Mouse (Mus musculus) liver, adult 10 weeks (tissue): ENCODE data around the gene Keg1. TPM values are rescaled to one million over a fixed set of nuclear protein-coding genes. Genes with fewer than 3 reads are reported as not detected.

Source experiments
- polyA plus RNA-seq: library from polyadenylated mRNA; stranded (reverse); fragments of 350-450 nt; fragmentation: Illumina TruSeq; extraction: RNeasy Lipid Tissue Mini Kit (QIAGEN cat#74804); gene quantifications from one replicate; pipeline ENCODE4 v1.2.3, GENCODE M21; 2014; ENCODE audit warnings: low read depth, low replicate concordance

Gene Keg1
- polyA plus RNA-seq: 240 TPM

GRCm38 (mm10) chr19:12695590-12695989 is at the start of gene Keg1:
Gene Keg1 (plus strand): TSS chr19:12695786.

GRCm38 (mm10) chr19:12670139-12670538 is 25.4 kb upstream of the Keg1 start, which contains the start of gene Olfr1442:
Gene Olfr1442 (plus strand): TSS chr19:12670439.

GRCm38 (mm10) chr19:12677812-12678211 is 17.8 kb upstream of the Keg1 start, which contains the start of gene Olfr1443:
Gene Olfr1443 (plus strand): TSS chr19:12678112.

GRCm38 (mm10) chr19:12765308-12765707 is 69.7 kb downstream of the Keg1 start, which contains the start of gene Cntf:
Gene Cntf (minus strand): TSS chr19:12765632.

Other genes with a start within 250 kb of the Keg1 start
- 37.5 TPM for gene Mpeg1, start 235.0 kb upstream of the Keg1 start, polyA plus RNA-seq
- 8.9 TPM for gene Dtx4, start 194.3 kb upstream of the Keg1 start, polyA plus RNA-seq
- 5.5 TPM for gene Fam111a, start 150.0 kb upstream of the Keg1 start, polyA plus RNA-seq
- gene Gm4952, start 95.8 kb upstream of the Keg1 start, polyA plus RNA-seq: 491 TPM
- 1,308 TPM for gene Glyat, start 62.5 kb upstream of the Keg1 start, polyA plus RNA-seq
- gene Olfr1442, start 25.3 kb upstream of the Keg1 start, polyA plus RNA-seq: 0.53 TPM
- gene Olfr1443, start 17.7 kb upstream of the Keg1 start, polyA plus RNA-seq: not detected
- 1.2 TPM for gene Cntf, start 69.8 kb downstream of the Keg1 start, polyA plus RNA-seq
- gene Zfp91, start 100.3 kb downstream of the Keg1 start, polyA plus RNA-seq: 88.8 TPM
- gene Lpxn, start 100.4 kb downstream of the Keg1 start, polyA plus RNA-seq: 1.9 TPM
- gene Gm5244, start 150.9 kb downstream of the Keg1 start, polyA plus RNA-seq: not detected
- not detected for gene Olfr1444, start 161.5 kb downstream of the Keg1 start, polyA plus RNA-seq
- gene Olfr1445, start 188.1 kb downstream of the Keg1 start, polyA plus RNA-seq: not detected
- not detected for gene Olfr1446, start 197.7 kb downstream of the Keg1 start, polyA plus RNA-seq
- gene Olfr1447, start 208.0 kb downstream of the Keg1 start, polyA plus RNA-seq: not detected
- gene Olfr1448, start 228.6 kb downstream of the Keg1 start, polyA plus RNA-seq: not detected
- gene Olfr1449, start 235.1 kb downstream of the Keg1 start, polyA plus RNA-seq: not detected